Mouse (Mus musculus) ES-Bruce4 (cell line): ENCODE data around the gene Mgarp. TPM values are rescaled to one million over a fixed set of nuclear protein-coding genes. Genes with fewer than 3 reads are reported as not detected.
"Not testable (repeated sequence)": the region's sequence is repeated elsewhere in the genome, so short reads cannot be mapped to it uniquely, and the experiment has no call there.

Experiments used
- H3K27ac ChIP-seq: 2 replicates; pipeline ENCODE4 v1.5.1; 2012; ENCODE audit warnings: low read length, inconsistent platforms; ENCODE audit not compliant: insufficient read depth
- H3K27me3 ChIP-seq: 2 replicates; pipeline ENCODE4 v1.6.1; 2012; ENCODE audit warnings: mild to moderate bottlenecking, low read length, inconsistent platforms; ENCODE audit not compliant: control insufficient read depth, poor library complexity, insufficient read depth, severe bottlenecking
- H3K36me3 ChIP-seq: 2 replicates; pipeline ENCODE4 v1.6.1; 2012; ENCODE audit warnings: inconsistent platforms, mild to moderate bottlenecking, low read length, moderate library complexity; ENCODE audit not compliant: control insufficient read depth, poor library complexity, insufficient read depth, severe bottlenecking
- H3K4me1 ChIP-seq: one replicate; pipeline ENCODE4 v1.8.1; 2011; ENCODE audit warnings: low read length; ENCODE audit not compliant: control insufficient read depth, insufficient read depth
- H3K4me3 ChIP-seq: 2 replicates; pipeline ENCODE4 v1.5.1; 2011; ENCODE audit warnings: low read depth, mild to moderate bottlenecking, low read length
- H3K9ac ChIP-seq: 2 replicates; pipeline ENCODE4 v1.6.1; 2012; ENCODE audit warnings: low read depth, mild to moderate bottlenecking, inconsistent platforms; ENCODE audit not compliant: poor library complexity, severe bottlenecking
- H3K9me3 ChIP-seq: replicated peaks from 2 replicates; pipeline ENCODE4 v1.6.1; 2012; ENCODE audit warnings: mild to moderate bottlenecking, low read length, inconsistent platforms; ENCODE audit not compliant: control insufficient read depth, poor library complexity, insufficient read depth, severe bottlenecking
- CTCF ChIP-seq: IDR thresholded peaks from one replicate; pipeline ENCODE4 v1.8.1; 2011; ENCODE audit warnings: low read depth, low read length
- EP300 ChIP-seq: IDR thresholded peaks from 2 replicates; pipeline ENCODE4 v1.6.1; 2011; ENCODE audit warnings: low read depth, low read length; ENCODE audit not compliant: insufficient read depth
- POLR2A ChIP-seq: IDR thresholded peaks from one replicate; pipeline ENCODE4 v1.8.1; 2011; ENCODE audit warnings: low read length; ENCODE audit not compliant: insufficient read depth
- polyA plus RNA-seq: library from polyadenylated mRNA; stranded (reverse); fragments of >200 nt; gene quantifications from 2 replicates; pipeline ENCODE4 v1.2.4, GENCODE M21; 2011; ENCODE audit warnings: low read depth; ENCODE audit not compliant: missing spikeins, insufficient read depth, insufficient read length

Gene Mgarp
- polyA plus RNA-seq, 1 experiment, result 9.8 TPM

- Histone ChIP-seq H3K9me3 (no peaks in the 10 kb centered on the region), H3K27ac (no peak overlapping the region), H3K36me3 (no peaks in the 10 kb centered on the region), H3K9ac (peak overlapping the region; percentile 89), H3K4me3 (peak overlapping the region; percentile 100), H3K27me3 (no peaks in the 10 kb centered on the region), H3K4me1 (no peaks in the 10 kb centered on the region)
- TF ChIP-seq EP300, result no peak
- no peak for TF ChIP-seq CTCF
- TF ChIP-seq POLR2A, result no peak
Observed at GRCm38 (mm10) chr3:51358181-51358580, 38.4 kb downstream of the Mgarp start.

- TF ChIP-seq CTCF, result no peak
- TF ChIP-seq EP300, result no peak
- no peak for TF ChIP-seq POLR2A
- no peaks in the 10 kb centered on the region for H3K36me3 ChIP-seq
- H3K9me3 ChIP-seq, result no peaks in the 10 kb centered on the region
- no peaks in the 10 kb centered on the region for H3K4me1 ChIP-seq
- peak overlapping the region; percentile 100 for H3K4me3 ChIP-seq
- H3K27me3 ChIP-seq, result no peaks in the 10 kb centered on the region
- H3K27ac ChIP-seq, result no peak overlapping the region
- H3K9ac ChIP-seq, result peak overlapping the region; percentile 59
Observed at GRCm38 (mm10) chr3:51357624-51358023, 38.9 kb downstream of the Mgarp start.

- TF ChIP-seq POLR2A (no peak), CTCF (no peak), EP300 (no peak)
- no peaks in the 10 kb centered on the region for H3K27me3 ChIP-seq
- no peak overlapping the region for H3K4me3 ChIP-seq
- no peaks in the 10 kb centered on the region for H3K4me1 ChIP-seq
- H3K9ac ChIP-seq, result no peak overlapping the region
- no peak overlapping the region for H3K27ac ChIP-seq
- H3K36me3 ChIP-seq, result no peaks in the 10 kb centered on the region
- no peaks in the 10 kb centered on the region for H3K9me3 ChIP-seq
Observed at GRCm38 (mm10) chr3:51357078-51357477, 39.5 kb downstream of the Mgarp start.

GRCm38 (mm10) chr3:51354956-51355355 is 41.6 kb downstream of the Mgarp start:
- H3K9me3 ChIP-seq, H3K9ac ChIP-seq, H3K27me3 ChIP-seq, H3K4me3 ChIP-seq, H3K4me1 ChIP-seq, H3K36me3 ChIP-seq, H3K27ac ChIP-seq: not testable (repeated sequence)

GRCm38 (mm10) chr3:51354034-51354427 is 42.5 kb downstream of the Mgarp start:
- H3K9ac ChIP-seq, result no peak overlapping the region
- no peak overlapping the region for H3K4me3 ChIP-seq
- H3K9me3 ChIP-seq, result no peaks in the 10 kb centered on the region
- peaks cover 5% of the 10 kb centered on the region for H3K4me1 ChIP-seq
- TF ChIP-seq CTCF (peak; percentile 34), POLR2A (no peak)
- no peak overlapping the region for H3K27ac ChIP-seq
- H3K36me3 ChIP-seq, result no peaks in the 10 kb centered on the region
- no peaks in the 10 kb centered on the region for H3K27me3 ChIP-seq

DNA sequence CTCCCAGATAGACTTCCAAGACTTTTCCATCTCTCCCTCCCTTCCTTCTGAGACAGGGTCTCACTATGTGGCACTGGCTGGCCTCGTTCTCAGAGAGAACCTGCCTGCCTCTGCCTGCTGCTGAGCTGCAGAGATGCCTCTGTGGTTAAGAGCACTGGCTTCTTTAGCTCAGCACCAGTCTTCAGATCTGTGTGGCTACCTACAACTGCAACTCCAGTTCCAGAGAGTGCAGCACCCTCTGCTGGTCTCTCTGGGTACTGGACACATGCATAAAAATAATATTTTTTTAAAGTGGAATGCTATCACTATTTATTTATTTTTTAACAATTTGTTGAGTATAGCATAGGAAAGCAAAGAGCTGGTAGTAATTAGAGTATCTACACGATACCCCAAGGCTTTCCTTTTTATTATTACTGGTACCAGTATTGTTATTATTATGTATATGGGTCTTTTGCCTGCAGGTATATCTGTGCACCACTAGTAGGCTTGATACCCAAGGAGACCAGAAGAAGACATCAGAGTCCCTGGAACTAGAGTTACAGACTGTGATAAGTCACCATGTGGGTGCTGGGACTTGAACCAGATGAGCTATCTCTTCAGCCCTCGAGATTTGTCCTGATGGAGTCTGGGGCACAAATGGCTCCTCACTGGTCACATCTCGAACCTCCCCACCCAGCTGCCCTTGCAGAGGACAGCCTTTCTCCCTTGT is 43.1 kb downstream of the Mgarp start:
- Histone ChIP-seq H3K27me3 (no peaks in the 10 kb centered on the region), H3K36me3 (no peaks in the 10 kb centered on the region), H3K4me3 (no peak overlapping the region), H3K9ac (no peak overlapping the region), H3K27ac (no peak overlapping the region), H3K4me1 (peaks cover 5% of the 10 kb centered on the region), H3K9me3 (no peaks in the 10 kb centered on the region)
- TF ChIP-seq CTCF (peak; percentile 66), POLR2A (no peak)
